Mouse (Mus musculus) hindbrain, embryonic 11.5 days (tissue): ENCODE measurements around the gene Atf7ip. TPM values are rescaled to one million over a fixed set of nuclear protein-coding genes. Genes with fewer than 3 reads are reported as not detected.
A peak's percentile ranks its signal among the peaks of the same experiment; 100 is the strongest.

Experiments used
- ATAC-seq: fragments of 200-750 bp; cut with Nextera tagmentation; 2 replicates; pipeline ENCODE4 v1.8.0; 2017; ENCODE audit warnings: mild to moderate bottlenecking, moderate TSS enrichment, moderate library complexity; ENCODE audit not compliant: low FRiP score
- DNase-seq: peaks from one replicate; pipeline ENCODE4 v3.0.0-alpha.2; 2015; ENCODE audit warnings: low spot score
- H3K27ac ChIP-seq: fragments of 300-500 bp; sonication (generic); 2 replicates; pipeline ENCODE4 v1.5.1; 2014; ENCODE audit warnings: mild to moderate bottlenecking, low read depth, low read length
- H3K27me3 ChIP-seq: fragments of 300-500 bp; sonication (generic); 2 replicates; pipeline ENCODE4 v1.6.1; 2014; ENCODE audit warnings: mild to moderate bottlenecking, low read length, moderate library complexity, mixed read lengths; ENCODE audit not compliant: control insufficient read depth, insufficient read depth
- H3K36me3 ChIP-seq: fragments of 300-500 bp; sonication (generic); 2 replicates; pipeline ENCODE4 v1.6.1; 2014; ENCODE audit warnings: mild to moderate bottlenecking, low read length, moderate library complexity, mixed read lengths; ENCODE audit not compliant: control insufficient read depth, insufficient read depth
- H3K4me1 ChIP-seq: fragments of 300-500 bp; sonication (generic); replicated peaks from 2 replicates; pipeline ENCODE4 v1.6.1; 2014; ENCODE audit warnings: low read length, mixed read lengths; ENCODE audit not compliant: control insufficient read depth, insufficient read depth
- H3K4me2 ChIP-seq: fragments of 300-500 bp; sonication (generic); replicated peaks from 2 replicates; pipeline ENCODE4 v1.6.1; 2014; ENCODE audit warnings: mild to moderate bottlenecking, low read depth, low read length
- H3K4me3 ChIP-seq: fragments of 300-500 bp; sonication (generic); 2 replicates; pipeline ENCODE4 v1.5.1; 2014; ENCODE audit warnings: low read depth, low read length
- H3K9ac ChIP-seq: fragments of 300-500 bp; sonication (generic); 2 replicates; pipeline ENCODE4 v1.6.1; 2014; ENCODE audit warnings: low read depth, low read length
- H3K9me3 ChIP-seq: fragments of 300-500 bp; sonication (generic); 2 replicates; pipeline ENCODE4 v1.6.1; 2016; ENCODE audit warnings: low read length; ENCODE audit not compliant: control insufficient read depth
- WGBS: fragments of 180-500 bp; shearing (Covaris S2); extraction: QIAGEN DNeasy Blood & Tissue Kit; methylation state at CpG from one replicate; pipeline ENCODE4 v1.1.7; 2014; 5-methylcytosine and 5-hydroxymethylcytosine counted together
- polyA plus RNA-seq: library from polyadenylated mRNA; unstranded; fragments of >200 nt; fragmentation: Nextera tagmentation; extraction: Ambion mirVana; gene quantifications from 2 replicates; pipeline ENCODE4 v1.2.1, GENCODE M21; 2014

Atf7ip gene
- polyA plus RNA-seq, 1 experiment from 2014 or later, result 73.7 TPM

DNA sequence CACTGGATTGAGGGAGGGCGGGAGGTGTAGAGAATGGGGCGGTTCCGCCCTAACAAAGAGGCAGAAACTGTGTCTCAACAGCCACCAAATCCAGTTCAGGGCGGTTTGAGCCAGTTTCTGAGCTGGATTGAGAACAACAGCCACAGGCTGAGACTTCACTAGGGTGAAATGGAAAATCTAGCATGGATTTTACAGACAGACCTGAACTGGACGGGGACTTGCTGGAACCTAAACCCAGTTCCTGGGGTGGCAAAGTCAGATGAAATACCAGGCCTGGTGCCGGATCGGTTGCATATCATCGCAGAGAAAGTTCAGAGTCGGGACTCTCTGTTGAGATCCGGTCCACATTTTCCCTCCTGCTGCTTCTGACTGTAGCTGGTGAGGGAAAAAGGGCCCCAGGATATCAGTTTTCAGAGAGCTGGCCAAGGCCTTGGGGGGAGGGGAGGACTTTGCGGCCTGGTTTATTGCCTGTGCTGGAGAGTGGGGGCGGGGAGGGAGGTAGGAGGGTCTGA lies 37.5 kb upstream of the Atf7ip start:
- Histone ChIP-seq H3K27me3 (no peaks in the 10 kb centered on the region), H3K9me3 (no peaks in the 10 kb centered on the region), H3K9ac (no peak overlapping the region), H3K4me3 (no peak overlapping the region), H3K4me2 (no peak overlapping the region), H3K4me1 (peaks cover 7% of the 10 kb centered on the region; the same call in 1 of the 2 replicates), H3K27ac (peak overlapping the region; percentile 99), H3K36me3 (no peaks in the 10 kb centered on the region)
- ATAC-seq (peak; percentile 77), DNase-seq (peak; percentile 97)
- 5% methylated on average over 12 of the region's 12 CpGs for WGBS

DNA sequence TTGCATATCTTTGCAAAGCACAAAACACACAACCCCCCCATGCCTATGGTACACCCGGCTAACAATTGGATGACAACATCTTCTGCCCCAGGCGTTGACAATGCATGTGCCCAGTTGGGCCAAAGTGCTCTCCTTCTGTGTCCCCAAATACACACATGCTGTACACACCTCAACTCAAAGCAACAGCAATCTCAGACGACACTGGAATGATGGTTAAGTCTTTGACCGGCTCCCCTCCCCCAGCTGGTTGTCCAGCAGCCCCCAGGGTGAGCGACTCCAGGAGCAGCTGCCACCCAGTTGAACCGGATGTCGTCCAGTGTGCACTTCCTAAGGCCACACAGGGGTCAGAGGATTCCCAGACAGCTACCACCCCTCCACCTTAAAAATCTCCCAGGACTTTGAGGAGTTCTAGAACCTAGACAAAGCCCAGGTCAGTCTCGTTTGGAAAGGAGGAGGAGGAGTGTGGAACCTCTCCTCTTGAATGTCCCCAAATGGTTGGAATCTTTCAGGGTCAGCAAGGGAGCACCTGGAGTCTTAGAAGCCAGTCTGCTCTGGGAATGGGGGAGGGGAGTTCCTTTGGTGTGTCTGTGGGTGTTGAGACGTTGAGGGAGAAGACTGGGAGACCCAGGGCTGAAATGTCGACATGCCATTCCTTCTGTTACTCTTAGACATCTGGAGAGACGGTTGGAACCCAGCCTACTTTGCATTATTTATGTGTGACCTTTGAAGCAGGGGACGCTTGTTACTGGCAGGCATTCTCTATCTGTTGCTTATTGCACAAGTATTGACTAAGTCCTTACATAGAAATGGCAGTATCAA lies 36.8 kb upstream of the Atf7ip start:
- no peak for DNase-seq

DNA sequence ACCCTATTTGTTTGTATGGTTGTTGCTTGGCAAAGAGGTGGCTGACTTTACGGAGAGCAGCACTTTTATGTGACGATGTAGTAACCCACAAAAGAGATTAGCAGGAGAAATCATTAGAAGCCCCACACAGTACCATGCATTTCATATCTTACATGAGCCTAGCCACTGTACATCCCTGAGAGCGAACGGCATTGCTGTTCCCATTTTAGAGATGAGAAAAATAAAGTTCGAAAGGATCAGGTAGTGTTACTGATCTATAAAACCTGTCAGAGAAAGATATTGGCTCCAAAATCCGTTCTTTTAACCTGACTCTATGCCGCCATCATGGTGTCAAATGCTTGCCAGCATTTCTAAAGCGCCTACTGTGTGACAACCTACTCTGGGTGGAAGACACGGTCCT lies 36.2 kb upstream of the Atf7ip start:
- Histone ChIP-seq H3K36me3 (no peaks in the 10 kb centered on the region), H3K4me1 (peaks cover 7% of the 10 kb centered on the region; the same call in 1 of the 2 replicates), H3K9me3 (no peaks in the 10 kb centered on the region), H3K9ac (no peak overlapping the region), H3K4me2 (no peak overlapping the region), H3K4me3 (no peak overlapping the region), H3K27me3 (no peaks in the 10 kb centered on the region), H3K27ac (peak overlapping the region; percentile 99)
- ATAC-seq (no peak), DNase-seq (no peak)
- WGBS, result 66% methylated on average over 9 of the region's 9 CpGs

More for the DNA sequence above, 36.8 kb upstream of the Atf7ip start:
- H3K4me2 ChIP-seq, result no peak overlapping the region
- H3K4me3 ChIP-seq, result no peak overlapping the region
- WGBS, result 13% methylated on average over 12 of the region's 12 CpGs
- no peaks in the 10 kb centered on the region for H3K36me3 ChIP-seq
- no peak for ATAC-seq
- peak overlapping the region; percentile 99 for H3K27ac ChIP-seq
- no peaks in the 10 kb centered on the region for H3K27me3 ChIP-seq
- H3K9me3 ChIP-seq, result no peaks in the 10 kb centered on the region
- peaks cover 7% of the 10 kb centered on the region; the same call in 1 of the 2 replicates for H3K4me1 ChIP-seq
- H3K9ac ChIP-seq, result peak overlapping the region; percentile 24; the same call in 1 of the 2 replicates

- Histone ChIP-seq H3K4me1 (peaks cover 7% of the 10 kb centered on the region; the same call in 1 of the 2 replicates), H3K27me3 (no peaks in the 10 kb centered on the region), H3K36me3 (no peaks in the 10 kb centered on the region), H3K4me3 (no peak overlapping the region), H3K4me2 (no peak overlapping the region; the same call in 1 of the 2 replicates), H3K27ac (peak overlapping the region; percentile 99), H3K9ac (peak overlapping the region; percentile 43), H3K9me3 (no peaks in the 10 kb centered on the region)
- DNase-seq (peak; percentile 92), ATAC-seq (peak; percentile 88)
- WGBS, result 2% methylated on average over 25 of the region's 31 CpGs
Measured at GRCm38 (mm10) chr6:136470321-136471230, 35.4 kb upstream of the Atf7ip start.

DNA sequence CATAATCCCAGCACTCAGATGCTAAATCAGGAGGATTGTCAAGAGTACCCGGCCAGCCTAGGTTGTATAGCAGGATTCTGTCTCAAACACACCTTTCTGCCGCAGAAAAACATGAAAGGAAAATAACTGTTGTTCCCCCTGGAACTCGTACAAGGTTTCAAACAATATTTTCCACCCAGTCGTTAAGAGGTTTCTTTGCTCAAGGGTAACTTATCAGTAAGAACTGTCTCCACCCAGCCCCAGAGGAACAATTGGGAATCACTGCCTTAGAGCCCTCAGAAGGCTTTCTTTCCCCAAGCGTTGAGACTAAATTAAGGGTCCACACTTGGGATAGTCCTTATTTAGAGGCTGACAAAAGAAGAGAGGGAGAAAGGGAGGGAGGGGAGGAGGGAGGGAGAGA lies 34.4 kb upstream of the Atf7ip start:
- Histone ChIP-seq H3K36me3 (no peaks in the 10 kb centered on the region), H3K9me3 (no peaks in the 10 kb centered on the region), H3K27me3 (no peaks in the 10 kb centered on the region), H3K4me3 (no peak overlapping the region), H3K4me2 (no peak overlapping the region), H3K27ac (peak overlapping the region; percentile 99), H3K4me1 (peaks cover 7% of the 10 kb centered on the region; the same call in 1 of the 2 replicates), H3K9ac (no peak overlapping the region)
- ATAC-seq (no peak), DNase-seq (peak; percentile 36)
- 31% methylated on average over 5 of the region's 5 CpGs for WGBS

DNA sequence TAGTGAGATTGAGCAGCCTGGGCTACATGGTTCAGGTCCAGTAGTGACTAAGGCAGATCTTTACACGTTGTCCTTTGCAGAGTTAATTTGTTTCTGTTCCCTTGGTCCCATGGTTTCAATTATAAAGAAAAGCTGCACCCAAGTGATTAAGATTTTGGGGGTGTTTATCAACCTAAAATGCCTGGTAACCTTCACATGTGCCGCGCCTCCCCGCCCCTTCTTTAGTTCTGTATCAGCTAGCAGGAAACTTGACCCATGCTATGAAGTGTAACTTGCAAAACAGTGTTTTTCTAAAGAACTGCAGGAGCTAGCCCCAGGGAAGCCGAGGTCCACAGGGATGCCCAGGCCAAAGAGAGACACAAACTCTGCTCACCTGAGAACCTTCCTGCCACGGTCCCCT lies 33.2 kb upstream of the Atf7ip start:
- 62% methylated on average over 6 of the region's 6 CpGs for WGBS
- Histone ChIP-seq H3K27ac (no peak overlapping the region), H3K4me1 (peaks cover 7% of the 10 kb centered on the region; the same call in 1 of the 2 replicates), H3K27me3 (no peaks in the 10 kb centered on the region), H3K9ac (no peak overlapping the region), H3K4me3 (no peak overlapping the region), H3K9me3 (no peaks in the 10 kb centered on the region), H3K4me2 (no peak overlapping the region), H3K36me3 (no peaks in the 10 kb centered on the region)
- no peak for DNase-seq
- ATAC-seq, result no peak

GRCm38 (mm10) chr6:136473472-136474129 lies 32.4 kb upstream of the Atf7ip start:
- ATAC-seq, result no peak
- no peak overlapping the region for H3K27ac ChIP-seq
- H3K4me2 ChIP-seq, result no peak overlapping the region
- H3K9ac ChIP-seq, result no peak overlapping the region
- H3K9me3 ChIP-seq, result no peaks in the 10 kb centered on the region
- H3K27me3 ChIP-seq, result no peaks in the 10 kb centered on the region
- peaks cover 7% of the 10 kb centered on the region; the same call in 1 of the 2 replicates for H3K4me1 ChIP-seq
- H3K4me3 ChIP-seq, result no peak overlapping the region
- H3K36me3 ChIP-seq, result no peaks in the 10 kb centered on the region
- WGBS, result 71% methylated on average over 11 of the region's 11 CpGs
- no peak for DNase-seq
